Mouse (Mus musculus) hindbrain, embryonic 14.5 days (tissue): ENCODE measurements around the gene Susd3. TPM values are rescaled to one million over a fixed set of nuclear protein-coding genes. Genes with fewer than 3 reads are reported as not detected.
A peak's percentile ranks its signal among the peaks of the same experiment; 100 is the strongest.

Experiments used
- ATAC-seq: fragments of 200-750 bp; cut with Nextera tagmentation; 2 replicates; pipeline ENCODE4 v1.8.0; 2017; ENCODE audit warnings: moderate number of reproducible peaks, mild to moderate bottlenecking, moderate TSS enrichment, moderate library complexity; ENCODE audit not compliant: low FRiP score
- DNase-seq: peaks from one replicate; pipeline ENCODE4 v3.0.0-alpha.2; 2015; ENCODE audit warnings: low spot score
- H3K27ac ChIP-seq: fragments of 300-500 bp; sonication (generic); 2 replicates; pipeline ENCODE4 v1.5.1; 2014; ENCODE audit warnings: mild to moderate bottlenecking, moderate library complexity
- H3K27me3 ChIP-seq: fragments of 300-500 bp; sonication (generic); 2 replicates; pipeline ENCODE4 v1.6.1; 2014; ENCODE audit warnings: mild to moderate bottlenecking, low read length, mixed read lengths; ENCODE audit not compliant: control insufficient read depth, insufficient read depth
- H3K36me3 ChIP-seq: fragments of 300-500 bp; sonication (generic); replicated peaks from 2 replicates; pipeline ENCODE4 v1.6.1; 2014; ENCODE audit not compliant: control insufficient read depth, insufficient read depth
- H3K4me1 ChIP-seq: fragments of 300-500 bp; sonication (generic); replicated peaks from 2 replicates; pipeline ENCODE4 v1.6.1; 2014; ENCODE audit warnings: antibody characterized with exemption, low read length, mixed read lengths; ENCODE audit not compliant: control insufficient read depth, insufficient read depth
- H3K4me2 ChIP-seq: fragments of 300-500 bp; sonication (generic); replicated peaks from 2 replicates; pipeline ENCODE4 v1.6.1; 2014; ENCODE audit warnings: mild to moderate bottlenecking, moderate library complexity
- H3K4me3 ChIP-seq: fragments of 300-500 bp; sonication (generic); replicated peaks from 2 replicates; pipeline ENCODE4 v1.5.1; 2014; ENCODE audit warnings: mild to moderate bottlenecking, low read length
- H3K9ac ChIP-seq: fragments of 300-500 bp; sonication (generic); 2 replicates; pipeline ENCODE4 v1.6.1; 2014
- H3K9me3 ChIP-seq: fragments of 300-500 bp; sonication (generic); 2 replicates; pipeline ENCODE4 v1.6.1; 2016; ENCODE audit warnings: low read length; ENCODE audit not compliant: control insufficient read depth
- WGBS: fragments of 180-500 bp; shearing (Covaris S2); extraction: QIAGEN DNeasy Blood & Tissue Kit; methylation state at CpG from one replicate; pipeline ENCODE4 v1.1.7; 2014; 5-methylcytosine and 5-hydroxymethylcytosine counted together
- polyA plus RNA-seq: library from polyadenylated mRNA; unstranded; fragments of >200 nt; fragmentation: Nextera tagmentation; extraction: Ambion mirVana; gene quantifications from 2 replicates; pipeline ENCODE4 v1.2.1, GENCODE M21; 2014

Susd3 gene
- polyA plus RNA-seq, 1 experiment from 2014 or later, result 0.98 TPM

GRCm38 (mm10) chr13:49205381-49205998, 43.0 kb downstream of the Susd3 start:
- no peaks in the 10 kb centered on the region for H3K27me3 ChIP-seq
- no peak overlapping the region for H3K27ac ChIP-seq
- ATAC-seq (peak; percentile 43; the same call in 1 of the 2 replicates), DNase-seq (peak; percentile 82)
- H3K4me3 ChIP-seq, result no peak overlapping the region
- no peak overlapping the region for H3K4me2 ChIP-seq
- H3K9me3 ChIP-seq, result no peaks in the 10 kb centered on the region
- no peaks in the 10 kb centered on the region for H3K36me3 ChIP-seq
- H3K4me1 ChIP-seq, result no peaks in the 10 kb centered on the region
- H3K9ac ChIP-seq, result no peak overlapping the region
- 37% methylated on average over 13 of the region's 13 CpGs for WGBS

GRCm38 (mm10) chr13:49202556-49202955, 46.0 kb downstream of the Susd3 start:
- no peak overlapping the region for H3K27ac ChIP-seq
- ATAC-seq (no peak), DNase-seq (no peak)
- no peak overlapping the region for H3K4me3 ChIP-seq
- 95% methylated on average over 7 of the region's 7 CpGs for WGBS
- H3K27me3 ChIP-seq, result no peaks in the 10 kb centered on the region
- H3K9me3 ChIP-seq, result no peaks in the 10 kb centered on the region
- no peaks in the 10 kb centered on the region for H3K4me1 ChIP-seq
- H3K9ac ChIP-seq, result no peak overlapping the region
- no peaks in the 10 kb centered on the region for H3K36me3 ChIP-seq
- H3K4me2 ChIP-seq, result no peak overlapping the region

GRCm38 (mm10) chr13:49200688-49201087, 47.8 kb downstream of the Susd3 start:
- no peak overlapping the region for H3K4me3 ChIP-seq
- no peak overlapping the region for H3K4me2 ChIP-seq
- H3K27ac ChIP-seq, result no peak overlapping the region
- H3K27me3 ChIP-seq, result no peaks in the 10 kb centered on the region
- H3K4me1 ChIP-seq, result no peaks in the 10 kb centered on the region
- ATAC-seq (no peak), DNase-seq (no peak)
- H3K36me3 ChIP-seq, result no peaks in the 10 kb centered on the region
- no peak overlapping the region for H3K9ac ChIP-seq
- 91% methylated on average over 13 of the region's 13 CpGs for WGBS
- no peaks in the 10 kb centered on the region for H3K9me3 ChIP-seq

GRCm38 (mm10) chr13:49199891-49200290, 48.6 kb downstream of the Susd3 start:
- Histone ChIP-seq H3K27me3 (no peaks in the 10 kb centered on the region), H3K9ac (no peak overlapping the region), H3K4me3 (no peak overlapping the region), H3K36me3 (no peaks in the 10 kb centered on the region), H3K4me1 (no peaks in the 10 kb centered on the region), H3K4me2 (no peak overlapping the region), H3K9me3 (no peaks in the 10 kb centered on the region), H3K27ac (no peak overlapping the region)
- DNase-seq (no peak), ATAC-seq (no peak)
- WGBS, result 95% methylated on average over 7 of the region's 7 CpGs

GRCm38 (mm10) chr13:49198734-49199133, 49.8 kb downstream of the Susd3 start:
- no peak for ATAC-seq

GRCm38 (mm10) chr13:49196766-49197165, 51.7 kb downstream of the Susd3 start:
- no peaks in the 10 kb centered on the region for H3K36me3 ChIP-seq
- H3K9me3 ChIP-seq, result no peaks in the 10 kb centered on the region
- WGBS, result 78% methylated on average over 6 of the region's 6 CpGs
- ATAC-seq (no peak), DNase-seq (no peak)
- H3K4me1 ChIP-seq, result no peaks in the 10 kb centered on the region
- H3K4me3 ChIP-seq, result no peak overlapping the region
- no peak overlapping the region for H3K9ac ChIP-seq
- no peaks in the 10 kb centered on the region for H3K27me3 ChIP-seq
- no peak overlapping the region for H3K4me2 ChIP-seq
- no peak overlapping the region for H3K27ac ChIP-seq

More at GRCm38 (mm10) chr13:49198734-49199133, 49.8 kb downstream of the Susd3 start:
- Histone ChIP-seq H3K27ac (no peak overlapping the region), H3K4me3 (no peak overlapping the region), H3K36me3 (no peaks in the 10 kb centered on the region), H3K27me3 (no peaks in the 10 kb centered on the region), H3K4me2 (no peak overlapping the region), H3K9me3 (no peaks in the 10 kb centered on the region), H3K4me1 (no peaks in the 10 kb centered on the region), H3K9ac (no peak overlapping the region)
- DNase-seq, result no peak
- WGBS, result 95% methylated on average over 9 of the region's 9 CpGs

- no peaks in the 10 kb centered on the region for H3K27me3 ChIP-seq
- no peaks in the 10 kb centered on the region for H3K9me3 ChIP-seq
- no peak overlapping the region for H3K4me3 ChIP-seq
- no peak for ATAC-seq
- H3K4me2 ChIP-seq, result no peak overlapping the region
- no peak for DNase-seq
- no peak overlapping the region for H3K9ac ChIP-seq
- peaks cover 5% of the 10 kb centered on the region; the same call in 1 of the 2 replicates for H3K4me1 ChIP-seq
- no peaks in the 10 kb centered on the region for H3K36me3 ChIP-seq
- H3K27ac ChIP-seq, result no peak overlapping the region
- 87% methylated on average over 5 of the region's 5 CpGs for WGBS
Measured at GRCm38 (mm10) chr13:49196211-49196610, 52.3 kb downstream of the Susd3 start.

GRCm38 (mm10) chr13:49195651-49196050, 52.9 kb downstream of the Susd3 start:
- WGBS, result 86% methylated on average over 7 of the region's 7 CpGs
- peaks cover 9% of the 10 kb centered on the region; the same call in 1 of the 2 replicates for H3K4me1 ChIP-seq
- ATAC-seq, result no peak
- no peak overlapping the region for H3K4me2 ChIP-seq
- no peak for DNase-seq
- H3K36me3 ChIP-seq, result no peaks in the 10 kb centered on the region
- H3K9ac ChIP-seq, result no peak overlapping the region
- no peak overlapping the region for H3K27ac ChIP-seq
- H3K27me3 ChIP-seq, result no peaks in the 10 kb centered on the region
- no peak overlapping the region for H3K4me3 ChIP-seq
- no peaks in the 10 kb centered on the region for H3K9me3 ChIP-seq

- Histone ChIP-seq H3K27ac (no peak overlapping the region), H3K27me3 (no peaks in the 10 kb centered on the region), H3K4me3 (no peak overlapping the region), H3K4me1 (peaks cover 9% of the 10 kb centered on the region; the same call in 1 of the 2 replicates), H3K4me2 (no peak overlapping the region), H3K36me3 (no peaks in the 10 kb centered on the region), H3K9ac (no peak overlapping the region), H3K9me3 (no peaks in the 10 kb centered on the region)
- no peak for DNase-seq
- ATAC-seq, result no peak
- 95% methylated on average over 13 of the region's 13 CpGs for WGBS
Measured at GRCm38 (mm10) chr13:49194811-49195210, 53.7 kb downstream of the Susd3 start.

- Histone ChIP-seq H3K36me3 (no peaks in the 10 kb centered on the region), H3K4me2 (no peak overlapping the region), H3K9ac (no peak overlapping the region), H3K9me3 (no peaks in the 10 kb centered on the region), H3K27me3 (no peaks in the 10 kb centered on the region), H3K27ac (no peak overlapping the region), H3K4me3 (no peak overlapping the region), H3K4me1 (peaks cover 9% of the 10 kb centered on the region; the same call in 1 of the 2 replicates)
- WGBS, result 97% methylated on average over 17 of the region's 17 CpGs
- no peak for DNase-seq
- no peak for ATAC-seq
Measured at GRCm38 (mm10) chr13:49193650-49194049, 54.9 kb downstream of the Susd3 start.
